Mouse (Mus musculus) frontal cortex, adult 2 months (tissue): ENCODE results near the gene Csrnp2. TPM values are rescaled to one million over a fixed set of nuclear protein-coding genes. Genes with fewer than 3 reads are reported as not detected.

Experiments used
- DNase-seq, 2 experiments: peaks; one replicate each; pipeline ENCODE4 v3.0.0; 2022; ENCODE audit warnings: low spot score in 1 of 2; ENCODE audit errors: extremely low spot score in 1 of 2
- polyA plus RNA-seq: library from polyadenylated mRNA; depleted of rRNA; stranded (reverse); fragments of >200 nt; gene quantifications from 2 replicates; pipeline ENCODE4 v1.2.3, GENCODE M21; 2012; rRNA removed

The Csrnp2 gene
- polyA plus RNA-seq, 1 experiment, result 24.1 TPM

GRCm38 (mm10) chr15:100436518-100436917 is 58.8 kb downstream of the Csrnp2 start:
- DNase-seq, result no peak

- no peak for DNase-seq
These were observed 59.2 kb downstream of the Csrnp2 start for GRCm38 (mm10) chr15:100436112-100436511.

GRCm38 (mm10) chr15:100433234-100433633 is 62.1 kb downstream of the Csrnp2 start:
- DNase-seq, result no peak

- DNase-seq, result no peak
These were observed 65.2 kb downstream of the Csrnp2 start for GRCm38 (mm10) chr15:100429959-100430565.

Other genes starting within 250 kb of the Csrnp2 start
- not detected in 2 replicates for gene Tmprss12, start 214.7 kb downstream of the Csrnp2 start, polyA plus RNA-seq
- gene Mettl7a1, start 191.3 kb downstream of the Csrnp2 start, polyA plus RNA-seq, result 26.3 and 29.0 TPM in 2 replicates
- 0.34 and 0.44 TPM in 2 replicates for gene Mettl7a3, start 160.6 kb downstream of the Csrnp2 start, polyA plus RNA-seq
- 0.11 TPM in 1 of 2 replicates, not detected in the other for gene Methig1, start 142.3 kb downstream of the Csrnp2 start, polyA plus RNA-seq
- gene Mettl7a2, start 142.3 kb downstream of the Csrnp2 start, polyA plus RNA-seq, result not detected in 2 replicates
- not detected in 2 replicates for gene Higd1c, start 130.9 kb downstream of the Csrnp2 start, polyA plus RNA-seq
- gene Gm5475, start 73.3 kb downstream of the Csrnp2 start, polyA plus RNA-seq, result 0.06 TPM in 1 of 2 replicates, not detected in the other
- gene Slc11a2, start 70.4 kb downstream of the Csrnp2 start, polyA plus RNA-seq, result 47.1 and 47.7 TPM in 2 replicates
- 92.5 and 101 TPM in 2 replicates for gene Letmd1, start 26.5 kb downstream of the Csrnp2 start, polyA plus RNA-seq
- 20.8 and 22.3 TPM in 2 replicates for gene Tfcp2, start 56.5 kb upstream of the Csrnp2 start, polyA plus RNA-seq
- 101 and 105 TPM in 2 replicates for gene Pou6f1, start 104.5 kb upstream of the Csrnp2 start, polyA plus RNA-seq
- 210 and 220 TPM in 2 replicates for gene Dazap2, start 119.9 kb upstream of the Csrnp2 start, polyA plus RNA-seq
- gene Smagp, start 141.5 kb upstream of the Csrnp2 start, polyA plus RNA-seq, result 4.5 and 5.3 TPM in 2 replicates
- 7.1 and 8.2 TPM in 2 replicates for gene Bin2, start 174.1 kb upstream of the Csrnp2 start, polyA plus RNA-seq
- gene Cela1, start 192.4 kb upstream of the Csrnp2 start, polyA plus RNA-seq, result 6.7 and 6.9 TPM in 2 replicates
- gene Galnt6, start 233.9 kb upstream of the Csrnp2 start, polyA plus RNA-seq, result 3.6 and 3.8 TPM in 2 replicates